Mouse (Mus musculus): ENCODE results near the gene Gal3st2c. TPM values are rescaled to one million over a fixed set of nuclear protein-coding genes. Genes with fewer than 3 reads are reported as not detected.
"Not testable (repeated sequence)": the region's sequence is repeated elsewhere in the genome, so short reads cannot be mapped to it uniquely, and the experiment has no call there.

Gal3st2c gene
- total RNA-seq, 1 experiment from 2014 or later: not detected

- ATAC-seq (replicated peaks; ENCODE audit: low read depth, poor library complexity, severe bottlenecking): no peak
Observed at GRCm38 (mm10) chr1:94040391-94040790, 50.1 kb downstream of the Gal3st2c start.

DNA sequence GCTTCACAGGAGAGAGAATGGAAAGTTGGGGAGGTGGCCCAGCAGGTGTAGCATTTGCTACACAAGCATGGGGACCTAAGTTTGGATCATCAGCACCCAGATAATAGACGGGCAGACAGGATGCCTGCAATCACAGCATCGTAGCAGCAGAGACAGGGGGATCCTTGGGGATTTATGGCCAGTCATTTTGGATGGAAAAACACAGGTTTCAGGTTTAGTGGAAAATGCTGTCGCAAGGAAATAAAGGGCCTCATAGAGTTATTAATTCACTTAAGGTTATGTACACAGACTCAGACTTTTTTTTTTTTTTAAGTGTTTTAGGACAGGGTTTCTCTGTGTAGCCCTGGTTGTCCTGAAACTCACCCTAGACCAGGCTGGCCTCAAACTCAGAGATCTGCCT is 55.2 kb downstream of the Gal3st2c start:
- ATAC-seq (replicated peaks; ENCODE audit: low read depth, poor library complexity, severe bottlenecking): no peak

DNA sequence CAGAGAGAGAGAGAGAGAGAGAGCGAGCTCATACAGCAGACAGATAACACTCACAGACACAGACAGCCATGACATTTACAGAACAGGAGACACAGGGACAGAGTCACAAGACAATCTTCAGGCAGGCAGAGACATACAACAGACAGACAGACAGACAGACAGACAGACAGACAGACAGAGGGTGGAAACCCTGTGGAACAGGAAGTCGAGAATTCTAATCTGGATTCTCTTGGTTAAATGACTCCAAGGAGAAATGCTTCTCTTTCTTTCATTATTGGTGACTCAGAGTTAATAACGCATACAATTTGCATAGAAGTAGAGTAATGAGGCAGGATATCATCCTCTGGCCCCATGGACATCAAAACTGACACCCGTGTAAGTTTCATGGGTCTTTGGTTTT is 56.2 kb downstream of the Gal3st2c start:
- no peak for ATAC-seq (replicated peaks; ENCODE audit: low read depth, poor library complexity, severe bottlenecking)

DNA sequence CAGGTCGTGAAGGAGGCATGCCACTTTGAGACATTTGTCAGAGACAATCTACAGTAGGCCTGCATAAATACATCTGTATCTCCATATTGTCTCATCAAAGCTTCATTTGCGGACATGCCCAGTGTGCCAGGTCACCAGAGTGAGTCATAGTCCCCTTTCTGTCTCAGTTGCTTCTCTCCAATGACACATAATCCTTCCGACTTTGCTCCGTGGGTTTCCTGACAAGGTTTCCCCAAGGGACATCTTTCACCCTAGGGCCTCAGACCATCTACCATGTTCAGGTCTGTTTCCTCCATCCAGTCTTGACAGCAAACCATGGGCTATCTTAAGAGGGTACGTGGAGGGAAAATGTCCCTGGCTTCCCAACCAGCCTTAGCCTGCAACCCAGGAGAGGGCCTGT is 60.8 kb downstream of the Gal3st2c start:
- no peak for ATAC-seq (replicated peaks; ENCODE audit: low read depth, poor library complexity, severe bottlenecking)

GRCm38 (mm10) chr1:94052373-94052772 is 62.1 kb downstream of the Gal3st2c start, which contains the start of gene Pdcd1:
TSS of gene Pdcd1 (minus strand) at chr1:94052553.
- no peak for ATAC-seq (replicated peaks; ENCODE audit: low read depth, poor library complexity, severe bottlenecking)

DNA sequence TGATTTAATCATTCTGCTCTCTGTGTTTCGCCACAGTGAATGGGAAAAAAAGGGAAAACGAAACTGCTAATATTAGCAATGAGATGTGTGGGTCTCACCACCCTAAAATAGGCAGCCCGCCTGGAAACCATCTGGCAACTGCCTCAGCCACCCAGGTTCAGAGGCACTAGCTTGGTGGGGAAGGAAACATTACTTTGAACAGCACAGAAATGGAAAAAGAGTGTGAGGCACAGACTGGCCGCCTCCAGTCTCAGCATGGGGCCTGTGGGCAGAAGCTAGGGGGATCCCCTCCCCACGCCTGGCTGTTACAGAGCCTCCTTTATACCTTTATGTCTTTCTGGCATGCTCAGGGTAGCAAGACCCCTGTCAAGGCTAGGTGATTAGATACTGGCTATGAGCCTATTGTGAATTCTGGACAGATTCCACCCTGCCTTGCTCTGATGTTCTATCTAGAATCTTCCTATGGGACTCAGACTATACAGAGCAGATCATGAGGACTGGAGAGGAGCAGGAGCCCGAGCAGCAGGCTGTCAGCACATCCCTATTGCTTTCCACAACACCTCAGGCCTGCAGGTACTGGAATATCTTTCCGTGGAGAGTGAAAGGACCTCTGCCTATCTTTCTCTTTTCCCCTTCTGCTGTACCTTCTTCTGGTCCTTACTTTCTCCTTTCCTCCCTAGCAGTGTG is 63.4 kb downstream of the Gal3st2c start:
- ATAC-seq (replicated peaks; ENCODE audit: low read depth, poor library complexity, severe bottlenecking): peak; percentile 69

DNA sequence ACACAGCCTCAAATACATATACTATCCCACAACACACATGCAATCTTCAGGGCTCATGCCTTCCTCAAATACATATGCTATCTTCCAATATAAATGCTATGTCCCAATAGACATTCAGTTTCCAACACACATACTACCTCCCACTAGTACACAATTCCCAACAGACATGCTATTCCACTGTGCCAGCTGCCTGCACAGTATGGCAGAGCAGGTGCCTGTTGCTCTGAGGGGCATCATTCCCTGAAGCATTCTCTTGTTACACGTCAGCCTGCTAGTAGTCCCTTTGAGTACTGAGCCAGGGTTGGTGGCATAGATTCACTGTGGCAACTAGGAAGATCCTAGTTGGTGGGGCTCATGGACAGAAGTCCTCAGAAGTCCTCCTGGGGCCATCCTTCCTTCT is 64.2 kb downstream of the Gal3st2c start:
- ATAC-seq (replicated peaks; ENCODE audit: low read depth, poor library complexity, severe bottlenecking): no peak

DNA sequence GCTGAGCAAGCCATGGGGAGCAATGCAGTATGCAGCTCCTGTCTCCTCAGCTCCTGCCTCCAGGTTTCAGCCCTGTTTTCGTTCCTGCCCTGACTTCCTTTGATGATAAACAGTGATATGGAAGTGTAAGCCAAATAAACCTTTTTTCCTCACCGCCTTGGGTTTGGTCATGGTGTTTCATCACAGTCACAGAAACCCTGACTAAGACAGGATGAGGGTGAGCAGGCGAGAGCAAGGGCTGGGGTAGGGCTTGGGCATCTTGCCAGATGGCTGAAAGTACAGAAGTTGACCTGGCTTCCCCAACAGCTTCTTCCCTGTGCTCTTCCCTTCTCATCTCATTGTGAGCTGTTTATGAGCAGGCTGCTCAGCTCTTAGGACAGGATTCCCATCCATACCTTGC is 65.7 kb downstream of the Gal3st2c start:
- peak; percentile 64 for ATAC-seq (replicated peaks; ENCODE audit: low read depth, poor library complexity, severe bottlenecking)

GRCm38 (mm10) chr1:94057401-94057800 is 67.1 kb downstream of the Gal3st2c start:
- ATAC-seq (replicated peaks; ENCODE audit: low read depth, poor library complexity, severe bottlenecking): no peak

GRCm38 (mm10) chr1:94058281-94058680 is 68.0 kb downstream of the Gal3st2c start:
- not testable (repeated sequence) for ATAC-seq (replicated peaks; ENCODE audit: low read depth, poor library complexity, severe bottlenecking)

Other genes starting within 250 kb of the Gal3st2c start
- gene Atg4b, start 239.0 kb upstream of the Gal3st2c start, total RNA-seq (2017): 25.8 and 33.9 TPM in 2 replicates
- 26.2 and 27.7 TPM in 2 replicates for gene Thap4, start 235.6 kb upstream of the Gal3st2c start, total RNA-seq (2017)
- 249 and 271 TPM in 2 replicates for gene Dtymk, start 188.6 kb upstream of the Gal3st2c start, total RNA-seq (2017)
- gene Ing5, start 186.5 kb upstream of the Gal3st2c start, total RNA-seq (2017): 38.1 and 42.1 TPM in 2 replicates
- 17.0 and 19.1 TPM in 2 replicates for gene D2hgdh, start 165.6 kb upstream of the Gal3st2c start, total RNA-seq (2017)
- gene Gal3st2, start 129.2 kb upstream of the Gal3st2c start, total RNA-seq (2017): not detected in 2 replicates
- gene Gal3st2b, start 72.2 kb upstream of the Gal3st2c start, total RNA-seq (2017): not detected in 2 replicates
- gene Neu4, start 29.9 kb downstream of the Gal3st2c start, total RNA-seq (2017): not detected in 2 replicates
- gene Pdcd1, start 62.0 kb downstream of the Gal3st2c start, total RNA-seq (2017): not detected in 2 replicates